Mouse (Mus musculus): ENCODE results near the gene F12.
A peak's percentile ranks its signal among the peaks of the same experiment; 100 is the strongest.

F12 gene

DNA sequence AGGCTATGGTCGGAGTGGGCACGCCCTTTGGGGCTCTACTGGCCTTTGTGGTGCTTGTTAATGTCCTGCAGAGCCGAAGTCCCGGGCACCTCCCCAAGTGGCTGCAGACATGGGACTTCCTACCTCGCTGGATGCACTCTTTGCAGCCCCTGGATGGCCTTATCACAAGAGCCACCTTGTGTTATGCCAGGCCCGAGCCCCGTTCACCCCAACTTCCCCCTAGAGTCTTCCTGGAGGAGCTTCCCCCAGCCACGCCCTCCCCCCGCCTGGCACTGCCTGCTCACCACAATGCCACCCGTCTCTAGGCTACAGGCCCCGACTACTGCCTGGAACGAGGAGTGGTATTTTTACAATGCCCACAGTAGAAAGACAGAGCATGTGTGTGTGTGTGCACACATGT, 13.3 kb downstream of the F12 start:
- no peak for DNase-seq (ENCODE audit: extremely low spot score)

DNA sequence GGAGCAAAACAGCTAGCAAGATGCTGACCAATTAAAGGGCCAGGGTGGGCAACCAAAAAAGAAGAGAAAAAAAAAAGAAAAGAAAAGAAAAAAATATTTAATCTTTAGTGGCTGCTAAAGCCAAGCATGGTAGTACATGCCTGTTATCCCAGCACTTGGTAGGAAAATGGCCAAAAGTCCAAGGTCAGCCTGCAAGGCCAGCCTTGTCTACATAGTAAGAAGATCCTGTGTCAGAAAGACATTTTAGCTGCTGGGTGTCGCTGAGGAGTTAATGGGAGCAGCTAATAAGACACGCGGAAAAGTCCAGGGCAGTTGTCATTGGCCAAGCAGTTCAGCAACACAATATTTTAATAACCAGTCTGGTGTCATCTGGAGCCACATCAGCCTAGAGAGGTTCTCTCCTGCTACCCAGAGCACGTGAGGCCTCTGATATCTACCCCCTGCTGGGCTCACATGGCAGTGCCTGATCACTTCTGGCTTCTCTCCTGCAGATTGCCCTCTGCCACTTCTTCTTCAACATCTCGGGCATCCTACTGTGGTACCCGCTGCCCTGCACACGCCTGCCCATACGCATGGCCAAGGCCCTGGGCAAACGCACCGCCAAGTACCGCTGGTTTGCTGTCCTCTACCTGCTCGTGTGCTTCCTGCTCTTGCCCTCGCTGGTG, 13.8 kb downstream of the F12 start:
- no peak for DNase-seq (ENCODE audit: extremely low spot score)

- DNase-seq (ENCODE audit: extremely low spot score), result no peak
Measured at GRCm38 (mm10) chr13:55411826-55412225, 14.8 kb downstream of the F12 start.

DNA sequence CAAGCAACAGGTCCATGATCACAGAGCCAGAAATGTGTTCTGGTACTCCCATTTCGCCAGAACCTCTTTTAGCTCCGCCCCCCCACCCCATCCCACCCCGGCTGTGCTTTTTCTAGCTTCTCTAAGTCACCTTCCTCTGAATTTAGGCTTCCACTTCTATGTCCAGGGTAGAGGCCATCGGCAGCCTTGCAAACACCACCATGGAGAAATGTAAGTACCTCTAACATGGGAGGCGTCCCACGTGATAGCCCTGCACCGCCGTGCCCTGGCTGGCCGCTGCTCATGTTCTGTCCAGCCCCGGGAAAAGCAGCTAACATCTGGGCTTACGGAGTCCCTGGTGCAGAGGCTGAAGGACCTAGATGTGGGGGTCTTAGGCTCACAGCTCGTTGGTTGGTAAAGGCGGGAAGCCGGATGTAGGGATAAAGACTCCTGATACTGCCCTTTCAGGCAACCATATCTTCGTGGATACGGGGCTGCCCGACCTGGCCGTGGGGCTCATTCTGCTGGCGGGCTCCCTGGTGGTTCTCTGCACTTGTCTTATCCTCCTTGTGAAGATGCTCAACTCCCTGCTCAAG, 18.0 kb downstream of the F12 start:
- DNase-seq (ENCODE audit: extremely low spot score), result no peak

GRCm38 (mm10) chr13:55407341-55407740, 19.3 kb downstream of the F12 start:
- DNase-seq (ENCODE audit: extremely low spot score), result no peak

- no peak for DNase-seq (ENCODE audit: extremely low spot score)
Measured at GRCm38 (mm10) chr13:55405783-55406390, 20.7 kb downstream of the F12 start.

DNA sequence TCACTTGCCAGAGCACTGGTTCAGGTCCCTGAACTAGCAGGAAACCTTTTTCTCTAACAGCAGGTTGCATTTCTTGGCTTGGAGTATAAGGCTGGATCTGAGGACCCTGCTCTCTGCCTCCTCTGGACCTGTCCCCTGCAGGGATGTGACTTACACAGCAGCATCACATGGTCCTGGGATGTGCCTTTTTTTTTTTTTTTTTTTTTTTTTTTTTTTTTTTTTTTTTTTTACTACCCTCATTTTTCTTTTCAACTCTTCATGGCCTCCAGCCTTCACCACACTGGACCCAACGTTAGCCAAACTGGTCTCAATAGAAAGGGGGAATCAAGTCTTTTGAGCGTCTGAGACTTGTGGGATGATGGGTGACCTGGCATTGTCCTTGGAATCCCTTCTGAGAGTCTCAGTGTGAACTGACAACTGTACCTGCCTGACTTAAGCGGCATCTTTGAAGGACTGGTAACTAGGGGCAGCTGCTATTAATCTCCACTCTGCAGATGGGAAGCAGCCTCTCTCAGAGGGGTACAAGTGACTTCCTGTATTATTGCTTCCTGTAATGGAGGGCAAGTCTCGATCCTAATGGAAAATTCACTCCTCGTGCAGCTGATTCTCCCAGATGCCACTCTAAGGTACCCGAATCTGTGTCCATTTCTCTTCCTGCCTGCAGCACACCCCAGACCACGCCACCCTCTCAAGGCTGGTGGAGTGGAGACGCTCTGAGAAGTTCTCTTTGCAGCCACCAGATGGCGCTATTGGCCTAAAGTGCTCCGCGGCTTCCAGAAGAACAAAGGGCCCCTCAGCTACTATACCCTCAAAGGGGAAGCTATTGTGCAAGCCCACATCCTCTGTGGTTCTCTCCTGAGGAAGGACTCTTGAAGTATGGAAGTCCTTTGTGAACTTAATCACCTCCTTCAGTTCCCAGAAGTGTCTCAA, 21.5 kb downstream of the F12 start:
- peak; percentile 81 for DNase-seq (ENCODE audit: extremely low spot score)

GRCm38 (mm10) chr13:55403935-55404852, 22.4 kb downstream of the F12 start:
- no peak for DNase-seq (ENCODE audit: extremely low spot score)

- DNase-seq (ENCODE audit: extremely low spot score), result no peak
Measured at GRCm38 (mm10) chr13:55403266-55403665, 23.3 kb downstream of the F12 start.

DNA sequence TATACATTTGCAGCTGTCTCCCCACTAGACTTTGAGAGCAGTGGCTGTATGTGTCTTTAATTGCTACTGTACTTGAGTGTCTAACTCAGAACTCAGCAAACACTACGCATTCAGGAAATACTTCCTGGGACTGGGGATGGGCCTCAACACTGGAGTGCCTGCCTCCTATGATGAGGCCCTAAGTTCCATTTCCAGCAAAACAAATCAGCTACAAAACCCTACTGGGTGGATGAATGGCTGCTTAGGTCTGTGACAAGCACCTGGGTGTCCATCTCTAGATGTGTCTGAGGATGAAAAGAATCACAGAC, 26.6 kb downstream of the F12 start:
- DNase-seq (ENCODE audit: extremely low spot score), result no peak

GRCm38 (mm10) chr13:55399300-55400038, 27.1 kb downstream of the F12 start:
- no peak for DNase-seq (ENCODE audit: extremely low spot score)

DNA sequence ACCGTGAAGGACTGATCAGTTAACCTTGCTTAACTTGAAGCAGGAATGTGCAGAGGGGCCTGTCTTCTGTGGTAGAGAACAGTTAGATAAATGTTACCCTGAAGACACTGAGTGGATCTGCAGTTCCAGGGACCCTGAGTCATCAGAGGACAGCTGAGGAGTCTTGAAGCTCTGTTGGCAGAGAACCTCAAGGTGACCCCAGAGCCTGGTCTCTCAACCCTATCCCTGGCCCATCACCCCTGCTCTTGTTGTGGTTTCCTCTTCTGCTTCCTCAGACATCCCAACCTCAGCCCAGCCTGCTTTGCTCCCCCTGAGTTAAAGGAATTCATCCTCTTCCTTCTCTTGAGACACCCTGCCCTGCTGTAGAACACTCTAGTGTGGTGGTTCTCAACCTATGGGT, 28.5 kb downstream of the F12 start, which contains the start of gene Slc34a1:
Slc34a1 (plus strand) TSS at position 100 of the 400 bp plus-strand sequence.
- no peak for DNase-seq (ENCODE audit: extremely low spot score)

GRCm38 (mm10) chr13:55392933-55393332, 33.7 kb downstream of the F12 start:
- DNase-seq (ENCODE audit: extremely low spot score), result no peak

DNA sequence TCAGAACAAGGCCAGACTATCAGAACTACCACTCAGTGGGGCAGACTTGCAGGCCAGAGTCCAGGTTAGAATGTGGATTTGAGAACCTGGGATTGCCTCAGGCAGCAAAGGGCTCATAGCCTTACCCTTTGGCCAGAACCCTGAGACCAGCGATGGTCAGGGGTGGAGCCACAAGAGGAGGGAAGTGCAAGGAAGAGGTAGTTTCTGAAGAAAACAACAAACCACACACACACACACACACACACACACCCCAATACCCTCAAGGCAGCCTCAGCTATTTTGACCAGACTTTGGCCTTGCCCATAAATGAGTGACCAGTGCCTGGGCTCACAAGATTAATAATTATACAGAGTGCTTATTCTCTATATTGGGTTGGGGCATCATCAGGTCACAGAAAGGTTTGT, 35.0 kb downstream of the F12 start:
- no peak for DNase-seq (ENCODE audit: extremely low spot score)

GRCm38 (mm10) chr13:55390644-55391043, 35.9 kb downstream of the F12 start:
- no peak for DNase-seq (ENCODE audit: extremely low spot score)

- DNase-seq (ENCODE audit: extremely low spot score), result no peak
Measured at GRCm38 (mm10) chr13:55381790-55382189, 44.8 kb downstream of the F12 start.

GRCm38 (mm10) chr13:55378907-55379580, 47.5 kb downstream of the F12 start:
- DNase-seq (ENCODE audit: extremely low spot score), result peak; percentile 34

- no peak for DNase-seq (ENCODE audit: extremely low spot score)
Measured at GRCm38 (mm10) chr13:55375877-55376276, 50.7 kb downstream of the F12 start.

DNA sequence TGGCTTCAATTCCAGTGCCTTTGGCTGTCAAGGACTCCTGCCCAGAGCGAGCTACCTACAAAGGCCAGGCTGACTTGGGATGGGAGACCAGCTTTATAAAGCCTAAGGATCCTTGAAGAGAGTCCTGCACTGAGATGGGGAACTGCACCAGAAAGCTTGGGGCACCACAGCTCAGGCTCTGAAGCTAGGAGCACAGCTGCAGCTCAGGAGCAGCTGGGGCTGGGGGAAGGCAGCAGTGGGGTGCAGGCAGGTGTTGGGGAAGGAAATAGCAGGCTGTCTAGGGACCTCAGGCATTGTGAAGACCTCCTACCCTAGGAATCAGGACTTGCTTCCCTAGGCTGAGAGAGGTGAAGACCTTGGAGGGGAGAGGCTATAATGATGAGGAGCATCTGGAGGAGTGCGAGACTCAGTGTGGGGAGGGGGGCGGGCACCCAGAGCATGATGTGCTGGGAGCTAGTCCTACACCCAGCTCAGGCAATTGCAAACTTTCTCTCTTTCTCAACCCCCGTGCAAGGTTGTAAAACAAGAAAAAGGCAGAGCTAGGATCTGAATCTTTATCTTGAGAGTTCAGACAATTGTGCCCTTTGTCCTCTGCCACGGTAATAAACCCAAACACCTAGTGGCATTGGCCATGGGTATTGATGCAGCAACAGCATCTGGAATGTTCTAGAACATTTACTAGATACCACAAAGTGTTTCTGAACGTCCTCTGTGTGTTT, 52.2 kb downstream of the F12 start:
- DNase-seq (ENCODE audit: extremely low spot score), result no peak
